Mouse (Mus musculus): ENCODE measurements around the gene Majin.

DNA sequence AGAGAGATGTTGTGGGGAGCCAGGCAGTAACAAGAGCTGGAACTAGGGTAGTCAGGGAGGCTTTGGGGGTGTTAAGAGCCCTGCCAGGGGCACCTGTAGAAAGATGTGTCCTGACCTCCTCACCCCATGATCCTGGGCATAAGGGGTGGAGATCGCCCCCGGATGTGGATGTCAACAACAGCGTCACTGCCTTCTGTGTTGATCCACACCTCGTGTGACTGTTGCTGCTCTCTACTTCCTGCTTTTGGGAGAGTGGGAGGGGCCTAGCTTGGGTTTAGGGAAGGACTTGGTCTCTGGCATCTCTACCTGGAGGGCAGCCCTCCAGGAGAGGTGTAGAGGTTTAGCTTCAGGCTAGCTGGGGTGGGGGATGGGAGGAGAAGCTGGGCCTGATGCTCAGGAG lies 58.1 kb downstream of the Majin start:
- TF ChIP-seq CTCF (IDR thresholded peaks at IDR 0.05; ENCODE audit: borderline replicate concordance, insufficient read depth, low read depth, low read length) (no peak), POLR2A (IDR thresholded peaks at IDR 0.05; ENCODE audit: borderline replicate concordance, insufficient read depth, low read length) (no peak)
